Comparison of ENCODE assay signal across 8 mouse cellular contexts in genomic region chr10:118722132-118722551, GRCm38 (mm10).
DNase-seq lines count a peak whose midpoint lies in the region; ATAC-seq lines count a peak whose summit lies in the region.

No protein-coding gene starts in this region.

- no peaks in the 10 kb centered on the region for H3K9me3 ChIP-seq in kidney, embryonic 15.5 days (replicated peaks)

- peak; percentile 6 for DNase-seq in ovary, adult 18-20 months (ENCODE audit: low spot score)
- no peak for DNase-seq in ovary, postnatal 36 days (ENCODE audit: low spot score)
- peak; percentile 39 for DNase-seq in gastrocnemius, postnatal 25 days
- DNase-seq in yolk sac, embryonic 10.5 days (ENCODE audit: low spot score) = peak; percentile 55
- no peak for DNase-seq in B cell, adult 2 months
- no peak for DNase-seq in T-cell, adult 2 months (ENCODE audit: low spot score)

- H3K4me3 ChIP-seq in kidney, embryonic 15.5 days (replicated peaks) = no peak overlapping the region

- no peaks in the 10 kb centered on the region for H3K27me3 ChIP-seq in kidney, embryonic 15.5 days

- H3K4me2 ChIP-seq in kidney, embryonic 15.5 days = no peak overlapping the region

- ATAC-seq in kidney, embryonic 15.5 days (replicated peaks; ENCODE audit: low FRiP score) = peak; percentile 40; the same call in 1 of the 2 replicates
- ATAC-seq in megakaryocyte-erythroid progenitor cell, adult 5-6 weeks (replicated peaks; ENCODE audit: low FRiP score, low TSS enrichment, poor library complexity, severe bottlenecking) = no peak

- peak overlapping the region; percentile 41; the same call in 1 of the 2 replicates for H3K27ac ChIP-seq in kidney, embryonic 15.5 days

- H3K9ac ChIP-seq in kidney, embryonic 15.5 days = no peak overlapping the region

- 46% methylated on average over 5 of the region's 5 CpGs for WGBS in kidney, embryonic 15.5 days

- peaks cover 11% of the 10 kb centered on the region; the same call in 1 of the 2 replicates for H3K4me1 ChIP-seq in kidney, embryonic 15.5 days

- no peaks in the 10 kb centered on the region for H3K36me3 ChIP-seq in kidney, embryonic 15.5 days

Comparison
In these comparisons a context has a peak if more than half of its experiments do, and no peak if none do; other contexts are left out.
1. DNase-seq: peak in ovary, adult 18-20 months (single experiment), gastrocnemius, postnatal 25 days (single experiment) and yolk sac, embryonic 10.5 days (single experiment); none in ovary, postnatal 36 days (single experiment), B cell, adult 2 months (0 of 2) and T-cell, adult 2 months (single experiment).